9 mouse cellular contexts compared by ENCODE assay signal in genomic region chr4:142392924-142393323, GRCm38 (mm10).
DNase-seq lines count a peak whose midpoint lies in the region; ATAC-seq lines count a peak whose summit lies in the region.
"Had no signal": no experiment of that assay in that cellular context is flagged by ENCODE, and none has a peak within 500 bp of the region (broad histone marks: within the 10 kb centered on the region; RNA-seq: fewer than 3 reads in every experiment).

No protein-coding gene starts in this region.

- no peak overlapping the region for H3K27ac ChIP-seq in heart, embryonic 10.5 days
- H3K27ac ChIP-seq: neural tube, embryonic 12.5 days had no signal

- peak; percentile 2 to 5 for DNase-seq in heart, adult 9 months (ENCODE audit: low spot score in 2 of 2)
- DNase-seq in heart, embryonic 10.5 days (ENCODE audit: low spot score), result no peak
- peak; percentile 41 for DNase-seq in ES-CJ7 (ENCODE audit: low read depth, low spot score)
- peak; percentile 1 for DNase-seq in c-Kit-negative CD71-positive TER-119-positive erythroid progenitor cells, embryonic 14.5 days (ENCODE audit: low read depth, low spot score)
- peak; percentile 24 to 57 for DNase-seq in heart, postnatal 10 days
- DNase-seq in left cerebral cortex, adult 18-20 months (ENCODE audit: low spot score in 2 of 2), result peak; percentile 61 to 65
- peak; percentile 70 to 74 for DNase-seq in right cerebral cortex, adult 2 months (ENCODE audit: low spot score in 2 of 2)

- H3K36me3 ChIP-seq in heart, embryonic 10.5 days, result no peaks in the 10 kb centered on the region
- H3K36me3 ChIP-seq: neural tube, embryonic 12.5 days had no signal

- no peak for ATAC-seq in activated CD4-positive, CD25-positive, alpha-beta regulatory T cell, adult 4 months

- no peaks in the 10 kb centered on the region for H3K27me3 ChIP-seq in heart, embryonic 10.5 days (ENCODE audit: insufficient read depth, poor library complexity, severe bottlenecking)
- H3K27me3 ChIP-seq: neural tube, embryonic 12.5 days had no signal

- no peak overlapping the region for H3K4me3 ChIP-seq in heart, embryonic 10.5 days
- H3K4me3 ChIP-seq: neural tube, embryonic 12.5 days had no signal

- whole genome bisulfite sequencing in heart, embryonic 10.5 days, result 51% methylated on average over 2 of the region's 2 CpGs

- intact Hi-C loops in heart, postnatal 10 days (cut with DNase I), result loop anchor here (2.0 to 5.0 kb wide), 2 partner anchors 488 to 629 kb away; no protein-coding TSS in a partner anchor

- no peaks in the 10 kb centered on the region for H3K4me1 ChIP-seq in heart, embryonic 10.5 days
- H3K4me1 ChIP-seq: neural tube, embryonic 12.5 days had no signal

- no peaks in the 10 kb centered on the region for H3K9me3 ChIP-seq in heart, embryonic 10.5 days
- H3K9me3 ChIP-seq: neural tube, embryonic 12.5 days had no signal
